Comparison of ENCODE assay signal across 32 mouse cellular contexts in genomic region chr15:33969409-33969808, GRCm38 (mm10).
"Had no signal": no experiment of that assay in that cellular context is flagged by ENCODE, and none has a peak within 500 bp of the region (broad histone marks: within the 10 kb centered on the region; RNA-seq: fewer than 3 reads in every experiment).

No protein-coding gene starts in this region.

- H3K27ac ChIP-seq: heart, embryonic 10.5 days; heart, embryonic 13.5 days; heart, embryonic 15.5 days; hindbrain, embryonic 10.5 days; hindbrain, embryonic 12.5 days; hindbrain, embryonic 13.5 days; hindbrain, embryonic 14.5 days; hindbrain, embryonic 15.5 days; hindbrain, postnatal 0 days; intestine, embryonic 15.5 days; kidney, embryonic 15.5 days; kidney, postnatal 0 days; layer of hippocampus, adult 2 months; left cerebral cortex, adult 2 months had no signal

- H3K4me3 ChIP-seq: heart, embryonic 10.5 days; heart, embryonic 12.5 days; heart, embryonic 13.5 days; heart, embryonic 15.5 days; hindbrain, embryonic 10.5 days; hindbrain, embryonic 12.5 days; hindbrain, embryonic 13.5 days; hindbrain, embryonic 15.5 days; intestine, embryonic 15.5 days; kidney, embryonic 15.5 days; layer of hippocampus, adult 2 months; left cerebral cortex, adult 2 months had no signal

- H3K27me3 ChIP-seq: heart, embryonic 12.5 days; heart, embryonic 13.5 days; heart, embryonic 15.5 days; hindbrain, embryonic 12.5 days; hindbrain, embryonic 13.5 days; hindbrain, embryonic 15.5 days; intestine, embryonic 15.5 days; kidney, embryonic 15.5 days had no signal

- H3K9me3 ChIP-seq: heart, embryonic 15.5 days; hindbrain, embryonic 12.5 days; hindbrain, embryonic 13.5 days; hindbrain, embryonic 15.5 days; intestine, embryonic 15.5 days; kidney, embryonic 15.5 days had no signal

- H3K36me3 ChIP-seq: heart, embryonic 10.5 days; heart, embryonic 12.5 days; heart, embryonic 13.5 days; heart, embryonic 15.5 days; hindbrain, embryonic 10.5 days; hindbrain, embryonic 12.5 days; hindbrain, embryonic 13.5 days; hindbrain, embryonic 15.5 days; intestine, embryonic 15.5 days; kidney, embryonic 15.5 days had no signal

- H3K9ac ChIP-seq: heart, embryonic 12.5 days; heart, embryonic 13.5 days; heart, embryonic 15.5 days; hindbrain, embryonic 12.5 days; hindbrain, embryonic 13.5 days; hindbrain, embryonic 14.5 days; hindbrain, embryonic 15.5 days; intestine, embryonic 15.5 days; kidney, embryonic 15.5 days had no signal

- H3K4me2 ChIP-seq: heart, embryonic 11.5 days; heart, embryonic 12.5 days; heart, embryonic 13.5 days; heart, embryonic 15.5 days; hindbrain, embryonic 12.5 days; hindbrain, embryonic 13.5 days; hindbrain, embryonic 14.5 days; hindbrain, embryonic 15.5 days; intestine, embryonic 15.5 days; kidney, embryonic 15.5 days had no signal

- DNase-seq: heart, postnatal 10 days; heart, postnatal 14 days; heart, postnatal 36 days; heart, postnatal 4 days; kidney, adult 11 months; kidney, adult 18-20 months; kidney, adult 2 months; kidney, adult 8-10 months; kidney, adult 9 months; kidney, postnatal 10 days; kidney, postnatal 14 days; kidney, postnatal 25 days; kidney, postnatal 36 days; kidney, postnatal 4 days; layer of hippocampus, adult 9-11 months; layer of hippocampus, postnatal 36 days had no signal

- H3K4me1 ChIP-seq: heart, embryonic 10.5 days; heart, embryonic 12.5 days; heart, embryonic 13.5 days; heart, embryonic 15.5 days; hindbrain, embryonic 10.5 days; hindbrain, embryonic 12.5 days; hindbrain, embryonic 13.5 days; hindbrain, embryonic 15.5 days; intestine, embryonic 15.5 days; kidney, embryonic 15.5 days had no signal
